Mouse (Mus musculus) adrenal gland, postnatal 14 days (tissue): ENCODE results near the gene Insl6. TPM values are rescaled to one million over a fixed set of nuclear protein-coding genes. Genes with fewer than 3 reads are reported as not detected.

Source experiments
- DNase-seq: peaks from one replicate; pipeline ENCODE4 v3.0.0; 2021; ENCODE audit warnings: mixed read lengths
- long read RNA-seq, 2 experiments: library from polyadenylated mRNA; stranded (forward); transcript quantifications; one replicate each; pipeline ENCODE4 v2.0.0; 2021
- total RNA-seq: library from RNA; stranded (reverse); gene quantifications from 2 replicates; pipeline ENCODE4 v1.2.3, GENCODE M21; 2021

Insl6 gene
- total RNA-seq, result 0.85 and 0.94 TPM in 2 replicates
- long read RNA-seq, experiment 1, result 0 reads
- long read RNA-seq, experiment 2, result 0 reads

GRCm38 (mm10) chr19:29325053-29325851, at the start of gene Insl6:
TSS of gene Insl6 (minus strand) at chr19:29325356.
- peak; percentile 89 for DNase-seq

- no peak for DNase-seq
These were observed 49.8 kb upstream of the Insl6 start for GRCm38 (mm10) chr19:29374947-29375346.

- DNase-seq, result no peak
These were observed 48.3 kb upstream of the Insl6 start for GRCm38 (mm10) chr19:29373438-29373837.

- no peak for DNase-seq
These were observed 47.5 kb upstream of the Insl6 start for GRCm38 (mm10) chr19:29372621-29373020.

- peak; percentile 46 for DNase-seq
These were observed 47.0 kb upstream of the Insl6 start for GRCm38 (mm10) chr19:29372138-29372537.

GRCm38 (mm10) chr19:29371284-29372081, 46.3 kb upstream of the Insl6 start:
- no peak for DNase-seq

- no peak for DNase-seq
These were observed 45.6 kb upstream of the Insl6 start for GRCm38 (mm10) chr19:29370545-29371283.

GRCm38 (mm10) chr19:29370112-29370511, 45.0 kb upstream of the Insl6 start:
- peak; percentile 35 for DNase-seq

GRCm38 (mm10) chr19:29368671-29369309, 43.6 kb upstream of the Insl6 start:
- DNase-seq, result peak; percentile 46

GRCm38 (mm10) chr19:29368041-29368440, 42.9 kb upstream of the Insl6 start:
- DNase-seq, result no peak

- peak; percentile 92 for DNase-seq
These were observed 41.9 kb upstream of the Insl6 start, which contains the start of the genes Plgrkt and Cd274 for GRCm38 (mm10) chr19:29366969-29367622. TSS of gene Plgrkt (minus strand) at chr19:29367390. TSS of gene Cd274 (plus strand) at chr19:29367455.

- DNase-seq, result no peak
These were observed 41.2 kb upstream of the Insl6 start for GRCm38 (mm10) chr19:29366226-29366968.

- DNase-seq, result peak; percentile 30
These were observed 39.9 kb upstream of the Insl6 start for GRCm38 (mm10) chr19:29365105-29365504.

GRCm38 (mm10) chr19:29364076-29364475, 38.9 kb upstream of the Insl6 start:
- DNase-seq, result no peak

GRCm38 (mm10) chr19:29363557-29363956, 38.4 kb upstream of the Insl6 start:
- no peak for DNase-seq

- DNase-seq, result no peak
These were observed 37.2 kb upstream of the Insl6 start for GRCm38 (mm10) chr19:29362173-29362930.

GRCm38 (mm10) chr19:29361468-29362130, 36.4 kb upstream of the Insl6 start:
- peak; percentile 95 for DNase-seq

GRCm38 (mm10) chr19:29360251-29360650, 35.1 kb upstream of the Insl6 start:
- no peak for DNase-seq

- no peak for DNase-seq
These were observed 31.1 kb upstream of the Insl6 start for GRCm38 (mm10) chr19:29356281-29356680.
